Mouse (Mus musculus) heart, postnatal 10 days (tissue): ENCODE measurements around the gene Zxdc. TPM values are rescaled to one million over a fixed set of nuclear protein-coding genes. Genes with fewer than 3 reads are reported as not detected.

Source experiments
- DNase-seq, 2 experiments: peaks; one replicate each; pipeline ENCODE4 v3.0.0; 2021
- intact Hi-C: fragments of 180-260 bp; cut with DNase I; formaldehyde crosslinking; loops from one replicate; pipeline ENCODE4 v1.15.1; 2025
- total RNA-seq, 2 experiments: library from RNA; stranded (reverse); gene quantifications; 2 replicates each; pipeline ENCODE4 v1.2.3; 2021

Gene Zxdc
- total RNA-seq, 2 experiments from 2014 or later, result 15.7 to 18.0 TPM

GRCm38 (mm10) chr6:90369725-90370553 lies 647 bp downstream of the Zxdc start:
- intact Hi-C loops, result loop anchor here (5.0 kb wide), 1 partner anchor 52 kb away; no protein-coding TSS in a partner anchor
- peak; percentile 46 to 50 for DNase-seq

GRCm38 (mm10) chr6:90374647-90375046 lies 5.4 kb downstream of the Zxdc start:
- intact Hi-C loops, result loop anchor here (5.0 kb wide), 1 partner anchor 48 kb away; no protein-coding TSS in a partner anchor
- DNase-seq, result no peak

- no peak for DNase-seq
- intact Hi-C loops, result no loop called here
Measured at GRCm38 (mm10) chr6:90377708-90378107, 8.4 kb downstream of the Zxdc start.

GRCm38 (mm10) chr6:90381465-90381864 lies 12.2 kb downstream of the Zxdc start:
- no peak for DNase-seq
- intact Hi-C loops, result no loop called here

GRCm38 (mm10) chr6:90390629-90391028 lies 21.3 kb downstream of the Zxdc start:
- no peak for DNase-seq
- intact Hi-C loops, result no loop called here

- no peak for DNase-seq
- intact Hi-C loops, result no loop called here
Measured at GRCm38 (mm10) chr6:90393948-90394347, 24.7 kb downstream of the Zxdc start.

GRCm38 (mm10) chr6:90395751-90396150 lies 26.5 kb downstream of the Zxdc start:
- intact Hi-C loops, result no loop called here
- DNase-seq, result no peak

- intact Hi-C loops, result no loop called here
Measured at GRCm38 (mm10) chr6:90397291-90397690, 28.0 kb downstream of the Zxdc start.

GRCm38 (mm10) chr6:90408632-90409031 lies 39.3 kb downstream of the Zxdc start:
- intact Hi-C loops, result no loop called here
- DNase-seq, result no peak

More at GRCm38 (mm10) chr6:90397291-90397690, 28.0 kb downstream of the Zxdc start:
- no peak for DNase-seq

GRCm38 (mm10) chr6:90410972-90411371 lies 41.7 kb downstream of the Zxdc start:
- DNase-seq, result no peak
- intact Hi-C loops, result no loop called here

- intact Hi-C loops, result no loop called here
- no peak for DNase-seq
Measured at GRCm38 (mm10) chr6:90411926-90412325, 42.6 kb downstream of the Zxdc start.

GRCm38 (mm10) chr6:90422565-90422964 lies 53.3 kb downstream of the Zxdc start:
- peak; percentile 82 to 86 for DNase-seq
- intact Hi-C loops, result loop anchor here (5.0 to 10.0 kb wide), 2 partner anchors 50 to 738 kb away; no protein-coding TSS in a partner anchor

- no peak for DNase-seq
- intact Hi-C loops, result loop anchor here (10.0 kb wide), 1 partner anchor 741 kb away; no protein-coding TSS in a partner anchor
Measured at GRCm38 (mm10) chr6:90425361-90425760, 56.1 kb downstream of the Zxdc start.

- no peak for DNase-seq
- intact Hi-C loops, result loop anchor here (10.0 kb wide), 1 partner anchor 741 kb away; no protein-coding TSS in a partner anchor
Measured at GRCm38 (mm10) chr6:90426003-90426402, 56.7 kb downstream of the Zxdc start.

- intact Hi-C loops, result loop anchor here (10.0 kb wide), 1 partner anchor 744 kb away; no protein-coding TSS in a partner anchor
- peak; percentile 81 to 82 for DNase-seq
Measured at GRCm38 (mm10) chr6:90428380-90428974, 59.2 kb downstream of the Zxdc start, which contains the start of gene Cfap100. Gene Cfap100 (minus strand): TSS chr6:90428797.

GRCm38 (mm10) chr6:90429911-90430310 lies 60.6 kb downstream of the Zxdc start:
- intact Hi-C loops, result loop anchor here (5.0 to 10.0 kb wide), 3 partner anchors 107 to 745 kb away; no protein-coding TSS in a partner anchor
- DNase-seq, result no peak

GRCm38 (mm10) chr6:90431487-90431886 lies 62.2 kb downstream of the Zxdc start:
- intact Hi-C loops, result loop anchor here (5.0 kb wide), 2 partner anchors 106 to 146 kb away; no protein-coding TSS in a partner anchor
- DNase-seq, result peak; percentile 60 to 61

- DNase-seq, result no peak
- intact Hi-C loops, result loop anchor here (5.0 kb wide), 3 partner anchors 103 to 143 kb away; no protein-coding TSS in a partner anchor
Measured at GRCm38 (mm10) chr6:90434687-90435086, 65.4 kb downstream of the Zxdc start.

GRCm38 (mm10) chr6:90435195-90435618 lies 65.9 kb downstream of the Zxdc start:
- peak; percentile 81 to 90 for DNase-seq
- intact Hi-C loops, result loop anchor here (5.0 kb wide), 1 partner anchor 127 kb away; no protein-coding TSS in a partner anchor

- intact Hi-C loops, result loop anchor here (5.0 kb wide), 1 partner anchor 126 kb away; no protein-coding TSS in a partner anchor
- peak; percentile 35 to 51 for DNase-seq
Measured at GRCm38 (mm10) chr6:90436192-90436907, 67.1 kb downstream of the Zxdc start.
